Mouse (Mus musculus): Measurements from ENCODE around the gene Haao. TPM values are rescaled to one million over a fixed set of nuclear protein-coding genes. Genes with fewer than 3 reads are reported as not detected.

Haao gene
- polyA plus RNA-seq, 1 experiment from 2014 or later = 16.2 TPM

GRCm38 (mm10) chr17:83809197-83809829 lies 38.5 kb downstream of the Haao start:
- H3K27me3 ChIP-seq = no peaks in the 10 kb centered on the region
- peak; percentile 96 for ATAC-seq (ENCODE audit: low read depth)
- H3K9ac ChIP-seq = peak overlapping the region; percentile 59
- H3K36me3 ChIP-seq = peaks cover 56% of the 10 kb centered on the region
- H3K4me2 ChIP-seq = peak overlapping the region; percentile 59
- peak; percentile 76 for DNase-seq
- H3K27ac ChIP-seq = peak overlapping the region; percentile 91
- peak overlapping the region; percentile 25 for H3K4me3 ChIP-seq (replicated peaks)
- H3K4me1 ChIP-seq (replicated peaks) = peaks cover 66% of the 10 kb centered on the region
- H3K9me3 ChIP-seq (replicated peaks) = no peaks in the 10 kb centered on the region
- 40% methylated on average over 17 of the region's 17 CpGs for WGBS (ENCODE audit: insufficient replicate concordance)

DNA sequence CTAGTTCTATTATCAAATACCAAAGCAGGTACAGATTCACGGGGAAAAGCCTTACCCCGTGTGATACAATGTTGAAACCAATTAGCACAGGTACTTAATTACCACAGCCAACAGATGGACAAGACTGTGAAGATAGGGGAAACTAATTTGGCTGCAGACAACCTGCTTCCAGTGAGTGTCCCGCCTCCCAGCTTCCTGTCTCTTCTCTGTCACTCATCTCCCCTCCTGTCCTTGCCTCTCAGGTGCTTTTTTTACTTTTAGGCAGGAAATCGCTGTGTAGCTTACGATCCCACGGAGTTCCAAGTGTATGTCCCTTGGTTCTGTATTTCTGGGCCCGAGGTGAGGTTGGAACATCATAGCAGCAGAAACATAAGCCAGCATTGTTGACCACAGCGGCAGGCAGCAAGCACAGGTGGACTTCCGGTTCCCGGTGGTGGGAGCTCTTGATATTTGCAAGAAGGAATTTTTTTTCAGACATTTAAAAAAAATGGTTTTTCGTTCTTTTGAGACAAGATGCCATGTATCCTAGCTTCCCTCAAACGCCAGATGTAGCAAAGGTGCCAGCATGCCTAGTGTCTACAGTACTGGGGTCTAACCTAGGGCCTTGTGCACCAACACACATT lies 39.2 kb downstream of the Haao start:
- DNase-seq (no peak), ATAC-seq (ENCODE audit: low read depth) (peak; percentile 8)
- Histone ChIP-seq H3K4me2 (peak overlapping the region; percentile 59), H3K4me1 (replicated peaks) (peaks cover 66% of the 10 kb centered on the region), H3K9ac (peak overlapping the region; percentile 59), H3K4me3 (replicated peaks) (peak overlapping the region; percentile 13; the same call in 1 of the 2 replicates), H3K27ac (peak overlapping the region; percentile 91), H3K36me3 (peaks cover 62% of the 10 kb centered on the region), H3K27me3 (no peaks in the 10 kb centered on the region), H3K9me3 (replicated peaks) (no peaks in the 10 kb centered on the region)
- 63% methylated on average over 12 of the region's 12 CpGs for WGBS (ENCODE audit: insufficient replicate concordance)

DNA sequence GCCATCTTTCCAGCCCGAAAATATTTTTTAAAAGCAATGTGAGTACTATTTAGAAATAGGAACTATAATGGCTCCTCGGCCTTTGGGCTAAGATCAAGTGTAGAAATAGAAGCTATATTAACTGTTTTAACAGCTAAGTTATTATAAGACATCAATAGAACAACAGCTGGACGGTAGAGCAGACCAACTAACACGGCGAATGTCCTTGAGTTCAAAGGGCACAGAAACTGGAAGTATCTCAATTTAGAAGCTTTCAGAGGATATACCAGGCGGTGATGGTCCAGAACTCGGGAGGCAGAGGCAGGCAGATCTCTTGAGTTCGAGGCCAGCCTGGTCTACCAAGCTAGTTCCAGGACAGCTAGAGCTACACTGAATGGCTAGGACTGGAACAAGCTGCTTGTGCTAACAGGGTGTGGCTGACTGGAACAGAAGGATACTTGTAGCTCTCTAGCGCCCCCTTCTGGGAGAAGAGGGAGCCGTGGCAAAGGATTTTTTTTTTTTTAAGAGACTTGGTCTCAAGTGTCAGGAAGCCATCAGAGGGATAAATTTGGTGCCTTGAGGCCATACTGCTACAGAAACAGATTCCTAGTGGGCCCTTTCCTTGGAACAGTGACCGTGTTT lies 39.9 kb downstream of the Haao start:
- Histone ChIP-seq H3K4me1 (replicated peaks) (peaks cover 59% of the 10 kb centered on the region), H3K27me3 (no peaks in the 10 kb centered on the region), H3K27ac (peak overlapping the region; percentile 91; the same call in 1 of the 2 replicates), H3K36me3 (peaks cover 69% of the 10 kb centered on the region), H3K9me3 (replicated peaks) (no peaks in the 10 kb centered on the region), H3K4me2 (no peak overlapping the region), H3K4me3 (replicated peaks) (no peak overlapping the region), H3K9ac (no peak overlapping the region)
- DNase-seq (peak; percentile 72), ATAC-seq (ENCODE audit: low read depth) (no peak)
- 59% methylated on average over 11 of the region's 11 CpGs for WGBS (ENCODE audit: insufficient replicate concordance)

DNA sequence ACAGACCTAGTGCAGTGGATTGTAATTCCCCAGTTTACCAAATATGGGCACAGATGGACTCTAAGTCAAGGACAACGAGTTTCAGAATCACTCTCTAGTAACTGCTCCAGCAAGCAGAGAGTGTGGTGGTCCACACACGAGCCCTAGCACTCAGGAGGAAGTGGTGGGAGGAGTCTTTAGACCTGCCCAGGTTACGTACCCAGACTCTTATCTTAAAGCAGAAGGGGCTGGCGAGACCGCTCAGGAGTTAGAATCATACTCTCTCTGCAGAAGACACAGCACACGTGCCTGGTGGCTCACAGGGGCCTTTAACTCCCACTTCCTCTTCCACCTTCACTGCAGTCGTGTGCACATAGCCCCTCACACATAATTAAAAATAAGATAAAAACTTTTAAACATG lies 40.4 kb downstream of the Haao start:
- peak; percentile 34 for DNase-seq
- Histone ChIP-seq H3K9ac (no peak overlapping the region), H3K4me1 (replicated peaks) (peaks cover 53% of the 10 kb centered on the region), H3K9me3 (replicated peaks) (no peaks in the 10 kb centered on the region), H3K4me3 (replicated peaks) (no peak overlapping the region), H3K4me2 (no peak overlapping the region), H3K27me3 (no peaks in the 10 kb centered on the region), H3K27ac (peak overlapping the region; percentile 54), H3K36me3 (peaks cover 71% of the 10 kb centered on the region)
- ATAC-seq (ENCODE audit: low read depth) = no peak
- 15% methylated on average over 7 of the region's 7 CpGs for WGBS (ENCODE audit: insufficient replicate concordance)

DNA sequence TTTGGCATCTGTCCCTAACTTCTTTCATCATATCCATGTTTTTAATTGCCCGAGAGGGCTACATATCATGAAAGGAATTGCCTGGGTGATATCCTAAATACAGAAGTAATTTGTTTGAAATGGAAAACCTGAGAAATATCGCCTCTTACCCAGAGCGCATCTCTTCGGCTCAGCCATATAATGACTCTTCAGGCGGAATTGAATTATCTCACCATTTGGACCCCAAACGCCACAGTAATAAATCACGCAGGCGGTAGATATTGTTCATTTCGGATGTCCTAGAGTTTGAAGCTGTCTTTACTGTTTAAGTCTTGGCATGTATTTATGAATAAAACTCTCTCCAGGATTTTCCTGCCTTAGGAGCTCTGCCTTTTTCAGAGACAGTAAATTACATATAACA lies 42.7 kb downstream of the Haao start:
- peaks cover 35% of the 10 kb centered on the region for H3K4me1 ChIP-seq (replicated peaks)
- H3K27ac ChIP-seq = no peak overlapping the region
- no peak overlapping the region for H3K4me3 ChIP-seq (replicated peaks)
- H3K9me3 ChIP-seq (replicated peaks) = no peaks in the 10 kb centered on the region
- H3K36me3 ChIP-seq = peaks cover 68% of the 10 kb centered on the region
- DNase-seq (no peak), ATAC-seq (ENCODE audit: low read depth) (no peak)
- H3K4me2 ChIP-seq = no peak overlapping the region
- 92% methylated on average over 9 of the region's 9 CpGs for WGBS (ENCODE audit: insufficient replicate concordance)
- H3K9ac ChIP-seq = no peak overlapping the region
- H3K27me3 ChIP-seq = no peaks in the 10 kb centered on the region

- peaks cover 61% of the 10 kb centered on the region for H3K36me3 ChIP-seq
- ATAC-seq (ENCODE audit: low read depth) = no peak
- no peak overlapping the region for H3K27ac ChIP-seq
- no peaks in the 10 kb centered on the region for H3K27me3 ChIP-seq
- H3K4me1 ChIP-seq (replicated peaks) = peaks cover 24% of the 10 kb centered on the region
- no peaks in the 10 kb centered on the region for H3K9me3 ChIP-seq (replicated peaks)
- H3K4me2 ChIP-seq = no peak overlapping the region
- H3K4me3 ChIP-seq (replicated peaks) = no peak overlapping the region
- no peak for DNase-seq
- no peak overlapping the region for H3K9ac ChIP-seq
- 79% methylated on average over 9 of the region's 9 CpGs for WGBS (ENCODE audit: insufficient replicate concordance)
Measured at GRCm38 (mm10) chr17:83803987-83804386, 43.8 kb downstream of the Haao start.

GRCm38 (mm10) chr17:83799506-83800050 lies 48.2 kb downstream of the Haao start:
- Histone ChIP-seq H3K4me1 (replicated peaks) (no peaks in the 10 kb centered on the region), H3K9ac (no peak overlapping the region), H3K27me3 (no peaks in the 10 kb centered on the region), H3K27ac (no peak overlapping the region), H3K4me2 (no peak overlapping the region), H3K4me3 (replicated peaks) (no peak overlapping the region), H3K9me3 (replicated peaks) (no peaks in the 10 kb centered on the region), H3K36me3 (peaks cover 48% of the 10 kb centered on the region)
- no peak for DNase-seq
- WGBS (ENCODE audit: insufficient replicate concordance) = 91% methylated on average over 11 of the region's 11 CpGs
- ATAC-seq (ENCODE audit: low read depth) = no peak

- Histone ChIP-seq H3K36me3 (peaks cover 51% of the 10 kb centered on the region), H3K4me3 (replicated peaks) (no peak overlapping the region), H3K27me3 (no peaks in the 10 kb centered on the region), H3K4me1 (replicated peaks) (no peaks in the 10 kb centered on the region; the same call in 1 of the 2 replicates), H3K4me2 (no peak overlapping the region), H3K27ac (no peak overlapping the region), H3K9me3 (replicated peaks) (no peaks in the 10 kb centered on the region), H3K9ac (no peak overlapping the region)
- 91% methylated on average over 17 of the region's 17 CpGs for WGBS (ENCODE audit: insufficient replicate concordance)
- ATAC-seq (ENCODE audit: low read depth) (no peak), DNase-seq (no peak)
Measured at GRCm38 (mm10) chr17:83795121-83795520, 52.6 kb downstream of the Haao start.

GRCm38 (mm10) chr17:83792388-83792787 lies 55.4 kb downstream of the Haao start:
- H3K36me3 ChIP-seq = peaks cover 65% of the 10 kb centered on the region
- no peak for ATAC-seq (ENCODE audit: low read depth)
- no peak overlapping the region for H3K9ac ChIP-seq
- H3K27me3 ChIP-seq = no peaks in the 10 kb centered on the region
- DNase-seq = no peak
- no peaks in the 10 kb centered on the region for H3K9me3 ChIP-seq (replicated peaks)
- H3K27ac ChIP-seq = no peak overlapping the region
- 92% methylated on average over 23 of the region's 23 CpGs for WGBS (ENCODE audit: insufficient replicate concordance)
- no peak overlapping the region for H3K4me3 ChIP-seq (replicated peaks)
- no peaks in the 10 kb centered on the region; the same call in 1 of the 2 replicates for H3K4me1 ChIP-seq (replicated peaks)
- H3K4me2 ChIP-seq = no peak overlapping the region

DNA sequence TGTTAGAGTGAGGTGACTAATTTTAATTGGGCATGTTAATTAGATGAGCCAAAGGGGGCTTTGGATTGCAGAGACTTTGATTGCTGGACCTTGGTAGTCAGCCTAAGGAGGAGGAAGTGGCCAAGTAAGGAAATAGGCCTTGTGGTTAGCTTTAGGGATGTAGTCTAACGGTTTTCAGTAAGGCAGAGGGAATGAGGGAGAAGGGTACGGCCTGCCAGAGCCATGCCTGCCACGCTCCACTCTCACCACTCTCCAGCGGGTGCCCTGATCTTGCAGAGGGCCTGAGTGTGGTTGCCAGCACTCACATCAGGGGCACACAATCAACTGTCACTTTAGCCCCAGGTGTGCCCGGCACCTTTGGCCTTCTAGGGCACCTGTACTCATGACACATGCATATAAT lies 57.6 kb downstream of the Haao start:
- Histone ChIP-seq H3K9me3 (replicated peaks) (no peaks in the 10 kb centered on the region), H3K27ac (no peak overlapping the region), H3K36me3 (peaks cover 78% of the 10 kb centered on the region), H3K4me3 (replicated peaks) (no peak overlapping the region), H3K27me3 (no peaks in the 10 kb centered on the region), H3K4me2 (no peak overlapping the region), H3K4me1 (replicated peaks) (peaks cover 10% of the 10 kb centered on the region), H3K9ac (no peak overlapping the region)
- ATAC-seq (ENCODE audit: low read depth) = no peak
- WGBS (ENCODE audit: insufficient replicate concordance) = 63% methylated on average over 5 of the region's 5 CpGs
- DNase-seq = no peak

DNA sequence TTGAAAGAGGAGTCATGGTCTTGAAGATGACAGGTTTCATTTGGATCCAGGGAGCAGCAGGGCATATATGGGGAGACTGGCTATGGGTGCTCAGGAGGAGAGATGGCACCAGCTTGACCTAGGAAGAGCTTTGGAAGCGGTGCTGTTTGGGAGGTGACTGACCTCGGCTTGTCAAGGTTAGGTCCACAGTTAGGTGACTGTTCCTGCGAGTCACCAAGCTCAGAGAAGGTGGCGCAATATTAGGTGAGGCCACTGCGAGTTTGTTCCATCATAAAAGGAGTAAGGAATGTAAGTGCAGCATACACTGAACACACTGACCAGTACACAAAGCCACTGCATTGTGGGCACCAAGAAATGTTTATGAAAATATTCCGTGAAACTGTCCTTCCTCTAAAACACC lies 61.3 kb downstream of the Haao start:
- no peak overlapping the region for H3K9ac ChIP-seq
- no peak overlapping the region; the same call in 1 of the 2 replicates for H3K27ac ChIP-seq
- H3K4me1 ChIP-seq (replicated peaks) = peaks cover 10% of the 10 kb centered on the region
- H3K9me3 ChIP-seq (replicated peaks) = no peaks in the 10 kb centered on the region
- DNase-seq (no peak), ATAC-seq (ENCODE audit: low read depth) (peak; percentile 32)
- no peaks in the 10 kb centered on the region for H3K27me3 ChIP-seq
- H3K4me2 ChIP-seq = no peak overlapping the region
- no peak overlapping the region for H3K4me3 ChIP-seq (replicated peaks)
- 87% methylated on average over 6 of the region's 6 CpGs for WGBS (ENCODE audit: insufficient replicate concordance)
- H3K36me3 ChIP-seq = peaks cover 82% of the 10 kb centered on the region

All from liver, embryonic 13.5 days (tissue).